Mouse (Mus musculus) liver, embryonic 16.5 days (tissue): ENCODE measurements around the gene Dusp7. TPM values are rescaled to one million over a fixed set of nuclear protein-coding genes. Genes with fewer than 3 reads are reported as not detected.

ENCODE experiments used
- ATAC-seq: fragments of 200-750 bp; cut with Nextera tagmentation; 2 replicates; pipeline ENCODE4 v1.8.0; 2017; ENCODE audit warnings: low read depth, mild to moderate bottlenecking, moderate number of reproducible peaks, moderate library complexity
- H3K27ac ChIP-seq: fragments of 300-500 bp; sonication (generic); 2 replicates; pipeline ENCODE4 v1.5.1; 2014; ENCODE audit warnings: mild to moderate bottlenecking, low read length
- H3K27me3 ChIP-seq: fragments of 300-500 bp; sonication (generic); 2 replicates; pipeline ENCODE4 v1.6.1; 2014; ENCODE audit warnings: low read depth, low read length, mixed read lengths; ENCODE audit not compliant: control insufficient read depth, insufficient read depth
- H3K36me3 ChIP-seq: fragments of 300-500 bp; sonication (generic); 2 replicates; pipeline ENCODE4 v1.6.1; 2014; ENCODE audit warnings: mild to moderate bottlenecking; ENCODE audit not compliant: control insufficient read depth, insufficient read depth
- H3K4me1 ChIP-seq: fragments of 300-500 bp; sonication (generic); 2 replicates; pipeline ENCODE4 v1.6.1; 2014; ENCODE audit warnings: low read depth, low read length, mixed read lengths; ENCODE audit not compliant: control insufficient read depth
- H3K4me2 ChIP-seq: fragments of 300-500 bp; sonication (generic); 2 replicates; pipeline ENCODE4 v1.6.1; 2014; ENCODE audit warnings: low read depth, low read length, mixed read lengths
- H3K4me3 ChIP-seq: fragments of 300-500 bp; sonication (generic); 2 replicates; pipeline ENCODE4 v1.5.1; 2014; ENCODE audit warnings: low read depth, mild to moderate bottlenecking, low read length
- H3K9ac ChIP-seq: fragments of 300-500 bp; sonication (generic); 2 replicates; pipeline ENCODE4 v1.6.1; 2014; ENCODE audit warnings: low read depth, low read length
- H3K9me3 ChIP-seq: fragments of 300-500 bp; sonication (generic); replicated peaks from 2 replicates; pipeline ENCODE4 v1.6.1; 2016; ENCODE audit warnings: low read length; ENCODE audit not compliant: control insufficient read depth
- WGBS: fragments of 180-500 bp; shearing (Covaris S2); extraction: QIAGEN DNeasy Blood & Tissue Kit; methylation state at CpG from one replicate; pipeline ENCODE4 v1.1.7; 2014; ENCODE audit not compliant: insufficient replicate concordance; 5-methylcytosine and 5-hydroxymethylcytosine counted together
- polyA plus RNA-seq: library from polyadenylated mRNA; unstranded; fragments of >200 nt; fragmentation: Nextera tagmentation; extraction: Ambion mirVana; gene quantifications from 2 replicates; pipeline ENCODE4 v1.2.1, GENCODE M21; 2015

Dusp7 gene
- polyA plus RNA-seq, 1 experiment from 2014 or later = 2.7 TPM

DNA sequence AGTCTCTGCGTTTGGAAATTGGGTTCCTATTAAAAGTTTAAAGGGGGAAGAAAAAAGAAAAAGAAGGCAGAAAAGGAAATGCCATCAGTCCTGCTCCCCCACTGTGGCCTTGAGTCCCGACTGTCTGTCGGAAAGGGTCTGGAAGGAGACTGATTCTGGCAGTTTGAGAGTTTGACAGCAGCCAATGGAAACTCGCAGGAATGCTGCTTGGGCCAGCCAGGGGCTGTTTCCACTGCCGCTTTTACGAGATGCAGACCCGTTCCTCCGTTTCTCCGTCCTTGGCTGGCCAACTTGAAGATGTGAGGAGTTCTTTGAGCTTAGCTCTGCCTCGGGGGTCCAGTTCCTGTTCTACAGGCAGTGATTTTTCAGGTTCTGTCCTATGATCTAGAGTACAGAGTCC, 20.2 kb upstream of the Dusp7 start:
- 77% methylated on average over 10 of the region's 10 CpGs for WGBS
- Histone ChIP-seq H3K9ac (no peak overlapping the region), H3K9me3 (no peaks in the 10 kb centered on the region), H3K36me3 (no peaks in the 10 kb centered on the region), H3K4me3 (no peak overlapping the region), H3K27me3 (no peaks in the 10 kb centered on the region), H3K4me1 (no peaks in the 10 kb centered on the region), H3K4me2 (no peak overlapping the region), H3K27ac (no peak overlapping the region)
- ATAC-seq = no peak

DNA sequence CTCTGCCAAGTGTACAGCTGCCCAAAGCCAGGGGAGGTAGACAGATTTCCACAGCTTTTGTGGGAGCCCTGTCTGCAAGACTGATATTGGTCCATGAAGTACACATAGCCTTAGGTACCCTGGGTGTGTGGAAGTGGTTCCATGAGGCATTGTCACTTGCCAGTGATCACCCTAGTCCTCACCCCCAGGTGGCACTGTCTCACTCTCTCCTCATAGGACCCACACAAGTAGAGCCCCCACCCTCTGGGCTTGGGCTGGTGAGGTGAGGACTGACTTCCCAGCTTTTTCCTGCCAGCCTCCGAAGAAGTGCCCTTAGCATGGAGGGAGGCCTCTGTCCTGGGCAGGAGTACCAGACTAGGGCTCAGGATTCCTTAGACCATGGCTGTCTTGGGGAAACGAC, 19.4 kb upstream of the Dusp7 start:
- Histone ChIP-seq H3K9me3 (no peaks in the 10 kb centered on the region), H3K4me3 (no peak overlapping the region), H3K4me1 (no peaks in the 10 kb centered on the region), H3K9ac (no peak overlapping the region), H3K27me3 (no peaks in the 10 kb centered on the region), H3K4me2 (no peak overlapping the region), H3K27ac (no peak overlapping the region), H3K36me3 (no peaks in the 10 kb centered on the region)
- no peak for ATAC-seq
- WGBS = 50% methylated on average over 2 of the region's 2 CpGs

GRCm38 (mm10) chr9:106351178-106351577, 17.3 kb upstream of the Dusp7 start:
- no peak overlapping the region for H3K9ac ChIP-seq
- 70% methylated on average over 6 of the region's 6 CpGs for WGBS
- H3K4me3 ChIP-seq = no peak overlapping the region
- no peak for ATAC-seq
- H3K9me3 ChIP-seq = no peaks in the 10 kb centered on the region
- H3K27me3 ChIP-seq = no peaks in the 10 kb centered on the region
- no peaks in the 10 kb centered on the region for H3K4me1 ChIP-seq
- no peaks in the 10 kb centered on the region for H3K36me3 ChIP-seq
- no peak overlapping the region for H3K27ac ChIP-seq
- no peak overlapping the region for H3K4me2 ChIP-seq

DNA sequence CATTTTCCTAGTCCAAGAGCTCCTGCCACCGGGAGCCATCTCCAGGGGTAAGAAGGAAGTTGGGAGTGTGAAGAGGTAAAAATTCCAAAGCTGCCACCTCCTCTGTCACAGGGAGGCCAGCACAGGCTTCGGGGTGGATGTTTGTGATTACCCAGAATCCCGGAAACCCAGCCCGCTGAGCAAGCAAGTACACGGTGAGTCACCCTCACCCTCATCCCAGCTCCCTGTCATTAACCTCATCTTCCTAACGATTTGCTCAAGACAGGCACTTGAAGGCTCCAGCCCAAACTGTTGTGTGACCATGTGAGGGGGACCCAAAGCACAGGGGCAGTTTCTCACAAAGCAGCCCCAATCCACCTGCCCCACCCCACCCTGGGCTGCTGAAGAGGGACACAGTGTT, 14.7 kb upstream of the Dusp7 start:
- no peak overlapping the region for H3K4me2 ChIP-seq
- ATAC-seq = no peak
- H3K27me3 ChIP-seq = no peaks in the 10 kb centered on the region
- no peaks in the 10 kb centered on the region for H3K36me3 ChIP-seq
- H3K4me3 ChIP-seq = no peak overlapping the region
- H3K27ac ChIP-seq = no peak overlapping the region
- H3K4me1 ChIP-seq = no peaks in the 10 kb centered on the region
- no peaks in the 10 kb centered on the region for H3K9me3 ChIP-seq
- no peak overlapping the region for H3K9ac ChIP-seq
- 32% methylated on average over 6 of the region's 6 CpGs for WGBS

DNA sequence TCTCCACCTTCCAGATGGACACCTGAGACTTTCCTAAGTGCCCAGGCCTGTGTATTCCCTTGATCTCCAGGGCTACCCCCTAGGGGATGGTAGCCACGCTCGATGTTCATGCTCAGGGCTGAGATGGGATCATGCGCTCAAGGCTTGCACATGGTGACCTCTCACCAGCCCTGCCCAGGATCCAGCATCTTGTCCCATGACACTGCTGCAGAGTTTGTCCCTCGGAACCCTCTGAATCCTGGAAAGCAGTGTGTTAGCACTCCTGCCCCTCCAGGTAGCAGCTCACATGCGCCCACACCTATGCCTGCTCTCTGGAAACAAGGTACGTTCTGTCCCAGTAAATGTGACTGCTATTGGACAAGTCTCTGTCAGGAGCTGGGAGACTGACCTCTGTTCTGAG, 13.6 kb upstream of the Dusp7 start:
- H3K27ac ChIP-seq = no peak overlapping the region
- WGBS = 80% methylated on average over 6 of the region's 6 CpGs
- H3K9ac ChIP-seq = no peak overlapping the region
- H3K4me1 ChIP-seq = no peaks in the 10 kb centered on the region
- no peaks in the 10 kb centered on the region for H3K27me3 ChIP-seq
- no peaks in the 10 kb centered on the region for H3K36me3 ChIP-seq
- H3K4me3 ChIP-seq = no peak overlapping the region
- ATAC-seq = no peak
- no peak overlapping the region for H3K4me2 ChIP-seq
- no peaks in the 10 kb centered on the region for H3K9me3 ChIP-seq

- Histone ChIP-seq H3K4me1 (no peaks in the 10 kb centered on the region), H3K9me3 (no peaks in the 10 kb centered on the region), H3K36me3 (no peaks in the 10 kb centered on the region), H3K27me3 (no peaks in the 10 kb centered on the region), H3K4me3 (no peak overlapping the region), H3K27ac (no peak overlapping the region), H3K9ac (no peak overlapping the region), H3K4me2 (no peak overlapping the region)
- 65% methylated on average over 10 of the region's 10 CpGs for WGBS
- no peak for ATAC-seq
Observed at GRCm38 (mm10) chr9:106355217-106355974, 13.0 kb upstream of the Dusp7 start.

DNA sequence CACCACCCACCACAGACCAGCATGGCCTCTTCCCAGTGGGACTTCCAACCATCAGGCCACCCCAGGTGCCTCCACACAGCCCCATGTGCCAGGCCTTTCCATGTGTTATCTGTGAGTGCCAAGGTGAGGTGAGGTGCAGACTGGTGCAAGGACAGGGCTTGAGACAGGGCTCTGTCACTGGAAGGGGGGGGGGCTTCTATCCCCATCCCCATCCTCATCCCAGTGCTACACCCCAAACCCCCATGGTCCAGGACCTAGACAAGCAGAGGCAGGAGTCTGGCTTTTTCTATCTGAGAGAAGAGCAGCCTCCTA, 12.5 kb upstream of the Dusp7 start:
- Histone ChIP-seq H3K4me1 (no peaks in the 10 kb centered on the region), H3K27me3 (no peaks in the 10 kb centered on the region), H3K9ac (no peak overlapping the region), H3K36me3 (no peaks in the 10 kb centered on the region), H3K4me3 (no peak overlapping the region), H3K4me2 (no peak overlapping the region), H3K9me3 (no peaks in the 10 kb centered on the region), H3K27ac (no peak overlapping the region)
- ATAC-seq = no peak

- Histone ChIP-seq H3K9ac (no peak overlapping the region), H3K27me3 (no peaks in the 10 kb centered on the region), H3K36me3 (no peaks in the 10 kb centered on the region), H3K4me1 (no peaks in the 10 kb centered on the region), H3K4me3 (no peak overlapping the region), H3K9me3 (no peaks in the 10 kb centered on the region), H3K4me2 (no peak overlapping the region), H3K27ac (no peak overlapping the region)
- WGBS = 60% methylated on average over 10 of the region's 10 CpGs
- no peak for ATAC-seq
Observed at GRCm38 (mm10) chr9:106356323-106356844, 12.0 kb upstream of the Dusp7 start.

- no peaks in the 10 kb centered on the region for H3K9me3 ChIP-seq
- no peak overlapping the region for H3K27ac ChIP-seq
- WGBS = 66% methylated on average over 3 of the region's 3 CpGs
- H3K4me1 ChIP-seq = no peaks in the 10 kb centered on the region
- no peak for ATAC-seq
- H3K4me2 ChIP-seq = no peak overlapping the region
- no peaks in the 10 kb centered on the region for H3K27me3 ChIP-seq
- H3K9ac ChIP-seq = no peak overlapping the region
- no peak overlapping the region for H3K4me3 ChIP-seq
- H3K36me3 ChIP-seq = no peaks in the 10 kb centered on the region
Observed at GRCm38 (mm10) chr9:106357167-106357566, 11.3 kb upstream of the Dusp7 start.
